ENCODE assay signal across 16 mouse cellular contexts in genomic region chr5:137346983-137347382, GRCm38 (mm10). TPM values are rescaled to one million over a fixed set of nuclear protein-coding genes. Genes with fewer than 3 reads are reported as not detected.
DNase-seq lines count a peak whose midpoint lies in the region; ATAC-seq and TF ChIP-seq lines count a peak whose summit lies in the region.
"Had no signal": no experiment of that assay in that cellular context is flagged by ENCODE, and none has a peak within 500 bp of the region (broad histone marks: within the 10 kb centered on the region; RNA-seq: fewer than 3 reads in every experiment).

No protein-coding gene starts in this region.

- no peak for TF ChIP-seq CTCF in lung, adult 2 months (IDR thresholded peaks at IDR 0.05; ENCODE audit: insufficient read depth, low read length)
- no peak for TF ChIP-seq CTCF in intestine, postnatal 0 days (IDR thresholded peaks at IDR 0.05; ENCODE audit: low read depth)
- no peak for TF ChIP-seq CTCF in small intestine, adult 2 months (IDR thresholded peaks at IDR 0.05; ENCODE audit: extremely low read depth, insufficient read length, insufficient replicate concordance, low read depth, low read length)

- ATAC-seq in heart, embryonic 13.5 days (ENCODE audit: extremely low read depth, insufficient number of reproducible peaks, low FRiP score, low TSS enrichment) = no peak
- ATAC-seq in lung, embryonic 16.5 days (ENCODE audit: low read depth) = no peak
- no peak for ATAC-seq in intestine, postnatal 0 days
- ATAC-seq: forebrain, embryonic 15.5 days; inflammation-experienced regulatory T-cells, adult 6 months had no signal

- peaks cover 44% of the 10 kb centered on the region for H3K4me1 ChIP-seq in heart, embryonic 13.5 days
- H3K4me1 ChIP-seq in lung, embryonic 16.5 days (replicated peaks; ENCODE audit: control insufficient read depth, insufficient read depth, low read length) = peaks cover 40% of the 10 kb centered on the region
- H3K4me1 ChIP-seq in lung, adult 2 months (ENCODE audit: control insufficient read depth, insufficient read depth, low read length) = peaks cover 6% of the 10 kb centered on the region; the same call in 1 of the 2 replicates
- peaks cover 9% of the 10 kb centered on the region; the same call in 1 of the 2 replicates for H3K4me1 ChIP-seq in intestine, postnatal 0 days (replicated peaks; ENCODE audit: control insufficient read depth, insufficient read depth, low read length)
- peaks cover 13% of the 10 kb centered on the region for H3K4me1 ChIP-seq in small intestine, adult 2 months (ENCODE audit: control insufficient read depth, insufficient read depth, insufficient read length, low read length)

- H3K27me3 ChIP-seq in heart, embryonic 13.5 days (replicated peaks) = no peaks in the 10 kb centered on the region
- H3K27me3 ChIP-seq in lung, embryonic 16.5 days (ENCODE audit: control insufficient read depth, insufficient read depth, low read depth, low read length) = no peaks in the 10 kb centered on the region
- no peaks in the 10 kb centered on the region for H3K27me3 ChIP-seq in intestine, postnatal 0 days (replicated peaks; ENCODE audit: control insufficient read depth, insufficient read depth, low read length)
- no peaks in the 10 kb centered on the region for H3K27me3 ChIP-seq in small intestine, adult 2 months (ENCODE audit: control insufficient read depth, insufficient read depth, low read length)
- H3K27me3 ChIP-seq: embryonic facial prominence, embryonic 12.5 days; forebrain, embryonic 15.5 days had no signal

- 75% methylated on average over 4 of the region's 4 CpGs for WGBS in heart, embryonic 13.5 days
- WGBS in lung, embryonic 16.5 days = 59% methylated on average over 4 of the region's 4 CpGs
- 80% methylated on average over 4 of the region's 4 CpGs for WGBS in lung, adult 2 months
- 61% methylated on average over 4 of the region's 4 CpGs for WGBS in intestine, postnatal 0 days
- WGBS in small intestine, adult 2 months = 47% methylated on average over 4 of the region's 4 CpGs

- H3K9me3 ChIP-seq in heart, embryonic 13.5 days = no peaks in the 10 kb centered on the region; the same call in 1 of the 2 replicates
- no peaks in the 10 kb centered on the region for H3K9me3 ChIP-seq in lung, embryonic 16.5 days (ENCODE audit: control insufficient read depth, low read length)
- no peaks in the 10 kb centered on the region for H3K9me3 ChIP-seq in intestine, postnatal 0 days (ENCODE audit: control insufficient read depth)
- H3K9me3 ChIP-seq: embryonic facial prominence, embryonic 12.5 days; forebrain, embryonic 15.5 days had no signal

- peak overlapping the region; percentile 98 for H3K27ac ChIP-seq in heart, embryonic 13.5 days (replicated peaks)
- peak overlapping the region; percentile 87 for H3K27ac ChIP-seq in lung, embryonic 16.5 days (ENCODE audit: low read length)
- peak overlapping the region; percentile 71 for H3K27ac ChIP-seq in intestine, postnatal 0 days (ENCODE audit: low read depth, low read length)
- H3K27ac ChIP-seq in small intestine, adult 2 months (ENCODE audit: insufficient read depth, low read depth, low read length) = peak overlapping the region; percentile 38; the same call in 1 of the 2 replicates
- H3K27ac ChIP-seq: forebrain, embryonic 15.5 days had no signal

- no peak overlapping the region for H3K4me2 ChIP-seq in heart, embryonic 13.5 days
- no peak overlapping the region for H3K4me2 ChIP-seq in lung, embryonic 16.5 days (ENCODE audit: low read depth, low read length)
- H3K4me2 ChIP-seq in intestine, postnatal 0 days (replicated peaks; ENCODE audit: low read depth) = no peak overlapping the region
- H3K4me2 ChIP-seq: forebrain, embryonic 15.5 days had no signal

- no peak for DNase-seq in heart, adult 9 months (ENCODE audit: low spot score in 2 of 2)
- DNase-seq in lung, adult 2 months = no peak
- DNase-seq in layer of hippocampus, adult 9-11 months = no peak
- no peak for DNase-seq in right cerebral cortex, postnatal 4 days
- DNase-seq: cerebellum, adult 9-10 months; kidney, postnatal 4 days; layer of hippocampus, postnatal 36 days; lung, adult 18-20 months; thymus, postnatal 4 days had no signal

- H3K4me3 ChIP-seq in heart, embryonic 13.5 days = no peak overlapping the region
- no peak overlapping the region for H3K4me3 ChIP-seq in lung, embryonic 16.5 days (ENCODE audit: low read length)
- no peak overlapping the region for H3K4me3 ChIP-seq in lung, adult 2 months (replicated peaks; ENCODE audit: extremely low read depth, low read depth, low read length)
- no peak overlapping the region for H3K4me3 ChIP-seq in intestine, postnatal 0 days (ENCODE audit: low read depth, low read length)
- no peak overlapping the region for H3K4me3 ChIP-seq in small intestine, adult 2 months (ENCODE audit: low read depth, low read length)
- H3K4me3 ChIP-seq: embryonic facial prominence, embryonic 12.5 days; forebrain, embryonic 15.5 days had no signal

- 0 out of 2 replicates have a peak overlapping the region, but pooled peaks have one; percentile 24 for H3K9ac ChIP-seq in heart, embryonic 13.5 days
- no peak overlapping the region for H3K9ac ChIP-seq in lung, embryonic 16.5 days (ENCODE audit: low read length)
- no peak overlapping the region for H3K9ac ChIP-seq in intestine, postnatal 0 days (ENCODE audit: low read depth, low read length)
- H3K9ac ChIP-seq: embryonic facial prominence, embryonic 12.5 days; forebrain, embryonic 15.5 days had no signal

- no peaks in the 10 kb centered on the region for H3K36me3 ChIP-seq in heart, embryonic 13.5 days
- no peaks in the 10 kb centered on the region for H3K36me3 ChIP-seq in lung, embryonic 16.5 days (ENCODE audit: control insufficient read depth, insufficient read depth, low read length)
- no peaks in the 10 kb centered on the region for H3K36me3 ChIP-seq in intestine, postnatal 0 days (ENCODE audit: control insufficient read depth, insufficient read depth)
- H3K36me3 ChIP-seq in small intestine, adult 2 months (ENCODE audit: control insufficient read depth, insufficient read depth, low read length) = no peaks in the 10 kb centered on the region
- H3K36me3 ChIP-seq: embryonic facial prominence, embryonic 12.5 days; forebrain, embryonic 15.5 days had no signal

- no peak for TF ChIP-seq POLR2A in lung, adult 2 months (IDR thresholded peaks at IDR 0.05; ENCODE audit: borderline replicate concordance, extremely low read depth, low read depth, low read length)
- no peak for TF ChIP-seq POLR2A in small intestine, adult 2 months (IDR thresholded peaks at IDR 0.05; ENCODE audit: low read depth, low read length)

RNA-seq across cellular contexts. Expression of gene Ephb4, which starts 2.9 kb away (rescaled TPM):
- 33.1 and 37.6 TPM in 2 replicates for polyA plus RNA-seq in heart, embryonic 13.5 days (2015; fragmentation: Nextera tagmentation; extraction: Ambion mirVana)
- polyA plus RNA-seq in lung, embryonic 16.5 days (2015; fragmentation: Nextera tagmentation; extraction: Ambion mirVana) = 50.7 and 56.9 TPM in 2 replicates
- polyA plus RNA-seq in lung, adult 2 months (2012; rRNA removed) = 105 and 123 TPM in 2 replicates
- polyA plus RNA-seq in intestine, postnatal 0 days (2015; fragmentation: Nextera tagmentation; extraction: Ambion mirVana) = 12.6 and 12.9 TPM in 2 replicates
- polyA plus RNA-seq in small intestine, adult 2 months (2012; rRNA removed) = 14.8 and 27.5 TPM in 2 replicates
- polyA plus RNA-seq: inflammation-experienced regulatory T-cells, adult 6 months had no signal

RNA-seq across cellular contexts. Expression of gene Slc12a9, which starts 13.6 kb away (rescaled TPM):
- polyA plus RNA-seq in heart, embryonic 13.5 days (2015; fragmentation: Nextera tagmentation; extraction: Ambion mirVana) = 8.1 and 8.7 TPM in 2 replicates
- 11.6 and 12.5 TPM in 2 replicates for polyA plus RNA-seq in lung, embryonic 16.5 days (2015; fragmentation: Nextera tagmentation; extraction: Ambion mirVana)
- polyA plus RNA-seq in lung, adult 2 months (2012; rRNA removed) = 22.5 and 24.1 TPM in 2 replicates
- 11.8 and 13.4 TPM in 2 replicates for polyA plus RNA-seq in intestine, postnatal 0 days (2015; fragmentation: Nextera tagmentation; extraction: Ambion mirVana)
- polyA plus RNA-seq in small intestine, adult 2 months (2012; rRNA removed) = 9.2 and 14.8 TPM in 2 replicates

RNA-seq across cellular contexts. Expression of gene Trip6, which starts 32.8 kb away (rescaled TPM):
- polyA plus RNA-seq in heart, embryonic 13.5 days (2015; fragmentation: Nextera tagmentation; extraction: Ambion mirVana) = 44.7 and 47.3 TPM in 2 replicates
- 90.5 and 94.0 TPM in 2 replicates for polyA plus RNA-seq in lung, embryonic 16.5 days (2015; fragmentation: Nextera tagmentation; extraction: Ambion mirVana)
- polyA plus RNA-seq in lung, adult 2 months (2012; rRNA removed) = 52.6 and 55.2 TPM in 2 replicates
- polyA plus RNA-seq in intestine, postnatal 0 days (2015; fragmentation: Nextera tagmentation; extraction: Ambion mirVana) = 23.8 and 24.8 TPM in 2 replicates
- polyA plus RNA-seq in small intestine, adult 2 months (2012; rRNA removed) = 7.6 and 8.2 TPM in 2 replicates

RNA-seq across cellular contexts. Expression of gene Srrt, which starts 39.5 kb away (rescaled TPM):
- 84.9 and 88.1 TPM in 2 replicates for polyA plus RNA-seq in heart, embryonic 13.5 days (2015; fragmentation: Nextera tagmentation; extraction: Ambion mirVana)
- 141 and 144 TPM in 2 replicates for polyA plus RNA-seq in lung, embryonic 16.5 days (2015; fragmentation: Nextera tagmentation; extraction: Ambion mirVana)
- polyA plus RNA-seq in lung, adult 2 months (2012; rRNA removed) = 107 and 136 TPM in 2 replicates
- polyA plus RNA-seq in intestine, postnatal 0 days (2015; fragmentation: Nextera tagmentation; extraction: Ambion mirVana) = 31.3 and 32.2 TPM in 2 replicates
- 60.3 and 109 TPM in 2 replicates for polyA plus RNA-seq in small intestine, adult 2 months (2012; rRNA removed)

RNA-seq across cellular contexts. Expression of gene Ufsp1, which starts 52.6 kb away (rescaled TPM):
- 8.1 and 8.8 TPM in 2 replicates for polyA plus RNA-seq in heart, embryonic 13.5 days (2015; fragmentation: Nextera tagmentation; extraction: Ambion mirVana)
- 5.1 and 5.6 TPM in 2 replicates for polyA plus RNA-seq in lung, embryonic 16.5 days (2015; fragmentation: Nextera tagmentation; extraction: Ambion mirVana)
- 7.0 and 7.1 TPM in 2 replicates for polyA plus RNA-seq in lung, adult 2 months (2012; rRNA removed)
- 10.4 and 11.0 TPM in 2 replicates for polyA plus RNA-seq in intestine, postnatal 0 days (2015; fragmentation: Nextera tagmentation; extraction: Ambion mirVana)
- 7.0 and 10.9 TPM in 2 replicates for polyA plus RNA-seq in small intestine, adult 2 months (2012; rRNA removed)

Comparison
In these comparisons a context has a peak if more than half of its experiments do, and no peak if none do; other contexts are left out.
1. H3K27ac ChIP-seq: peak in every context shown above with its lines; median percentile 98 in heart, embryonic 13.5 days; 87 in lung, embryonic 16.5 days; 71 in intestine, postnatal 0 days; 38 in small intestine, adult 2 months.